Comparison of ENCODE assay signal across 10 mouse cellular contexts in the genomic region with DNA sequence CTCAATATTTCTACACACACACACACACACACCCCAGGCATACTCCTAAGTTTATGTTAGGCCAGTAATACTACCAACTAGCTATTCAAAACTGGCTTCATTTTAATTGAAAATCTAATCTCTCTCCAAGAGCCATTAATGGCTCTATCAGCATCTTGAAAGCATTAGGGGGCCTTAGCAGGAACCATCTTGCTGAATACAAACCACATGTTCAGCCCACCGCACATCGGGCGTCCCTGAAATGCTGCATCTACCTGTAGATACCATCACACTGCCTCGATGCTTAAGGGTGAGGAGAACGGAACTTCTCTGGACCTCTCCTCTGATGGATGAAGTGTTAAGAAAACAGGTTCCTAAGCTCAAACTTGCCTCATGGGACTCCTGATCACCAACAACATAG.
"Had no signal": no experiment of that assay in that cellular context is flagged by ENCODE, and none has a peak within 500 bp of the region (broad histone marks: within the 10 kb centered on the region; RNA-seq: fewer than 3 reads in every experiment).

No protein-coding gene starts in this region.

- H3K4me1 ChIP-seq: midbrain, embryonic 15.5 days; neural tube, embryonic 12.5 days had no signal

- H3K4me2 ChIP-seq: midbrain, embryonic 15.5 days; neural tube, embryonic 12.5 days had no signal

- H3K9ac ChIP-seq: liver, embryonic 14.5 days; midbrain, embryonic 15.5 days; neural tube, embryonic 12.5 days had no signal

- H3K27ac ChIP-seq: liver, embryonic 14.5 days; midbrain, embryonic 15.5 days; neural tube, embryonic 12.5 days had no signal

- H3K4me3 ChIP-seq: midbrain, embryonic 15.5 days; neural tube, embryonic 12.5 days had no signal

- DNase-seq: kidney, adult 18-20 months; kidney, postnatal 10 days; lung, adult 18-20 months; right cerebral cortex, postnatal 4 days; spleen, adult 18-20 months; thymus, adult 2 months; thymus, postnatal 25 days had no signal

- ATAC-seq: midbrain, embryonic 15.5 days had no signal

- H3K36me3 ChIP-seq: midbrain, embryonic 15.5 days; neural tube, embryonic 12.5 days had no signal

- H3K9me3 ChIP-seq: midbrain, embryonic 15.5 days; neural tube, embryonic 12.5 days had no signal

- H3K27me3 ChIP-seq: midbrain, embryonic 15.5 days; neural tube, embryonic 12.5 days had no signal
